Mouse (Mus musculus) limb, embryonic 13.5 days (tissue): ENCODE data around the gene Ltbp1. TPM values are rescaled to one million over a fixed set of nuclear protein-coding genes. Genes with fewer than 3 reads are reported as not detected.

Experiments used
- ATAC-seq: fragments of 200-750 bp; cut with Nextera tagmentation; 2 replicates; pipeline ENCODE4 v1.8.0; 2017; ENCODE audit warnings: low read depth, moderate number of reproducible peaks, moderate TSS enrichment; ENCODE audit not compliant: low FRiP score
- H3K27ac ChIP-seq: fragments of 300-500 bp; sonication (generic); 2 replicates; pipeline ENCODE4 v1.5.1; 2015; ENCODE audit warnings: inconsistent platforms, mild to moderate bottlenecking, moderate library complexity
- H3K27me3 ChIP-seq: fragments of 300-500 bp; sonication (generic); 2 replicates; pipeline ENCODE4 v1.6.1; 2015; ENCODE audit warnings: mild to moderate bottlenecking, inconsistent platforms
- H3K36me3 ChIP-seq: fragments of 300-500 bp; sonication (generic); 2 replicates; pipeline ENCODE4 v1.6.1; 2015; ENCODE audit warnings: inconsistent platforms, mild to moderate bottlenecking, moderate library complexity
- H3K4me1 ChIP-seq: fragments of 300-500 bp; sonication (generic); 2 replicates; pipeline ENCODE4 v1.6.1; 2015; ENCODE audit warnings: inconsistent platforms
- H3K4me2 ChIP-seq: fragments of 300-500 bp; sonication (generic); replicated peaks from 2 replicates; pipeline ENCODE4 v1.6.1; 2015; ENCODE audit warnings: inconsistent platforms, mild to moderate bottlenecking, moderate library complexity
- H3K4me3 ChIP-seq: fragments of 300-500 bp; sonication (generic); 2 replicates; pipeline ENCODE4 v1.5.1; 2015; ENCODE audit warnings: moderate library complexity, mild to moderate bottlenecking, inconsistent platforms
- H3K9ac ChIP-seq: fragments of 300-500 bp; sonication (generic); 2 replicates; pipeline ENCODE4 v1.6.1; 2015; ENCODE audit warnings: mild to moderate bottlenecking, inconsistent platforms
- H3K9me3 ChIP-seq: fragments of 300-500 bp; sonication (generic); 2 replicates; pipeline ENCODE4 v1.6.1; 2016; ENCODE audit warnings: inconsistent platforms
- WGBS: fragments of 180-500 bp; shearing (Covaris S2); methylation state at CpG from one replicate; pipeline ENCODE4 v1.1.7; 2015; 5-methylcytosine and 5-hydroxymethylcytosine counted together
- polyA plus RNA-seq: library from polyadenylated mRNA; unstranded; fragments of >200 nt; fragmentation: Nextera tagmentation; extraction: Ambion mirVana; gene quantifications from 2 replicates; pipeline ENCODE4 v1.2.1, GENCODE M21; 2015

The Ltbp1 gene
- polyA plus RNA-seq, 1 experiment from 2014 or later, result 61.3 TPM

DNA sequence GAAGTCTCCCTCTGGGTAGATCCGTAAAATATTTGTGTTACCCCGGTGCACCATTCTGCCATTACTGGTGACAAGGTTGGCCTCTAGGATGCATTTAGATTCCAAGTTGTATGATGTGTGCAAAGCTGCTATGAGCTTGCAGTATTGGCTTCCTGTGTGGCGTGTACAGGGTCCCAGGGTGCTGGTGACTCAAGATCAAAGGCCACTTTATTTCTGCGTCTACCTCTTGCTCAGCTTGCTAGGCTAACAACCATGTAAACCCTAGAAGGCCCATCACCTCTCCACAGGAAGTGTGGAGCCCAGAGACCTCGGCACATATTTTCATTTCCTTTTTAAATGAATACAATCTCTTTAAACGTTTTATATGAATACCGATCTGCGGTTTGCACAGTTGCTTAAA lies 96.6 kb downstream of the Ltbp1 start:
- Histone ChIP-seq H3K4me2 (peak overlapping the region; percentile 23; the same call in 1 of the 2 replicates), H3K9me3 (no peaks in the 10 kb centered on the region), H3K36me3 (no peaks in the 10 kb centered on the region), H3K27ac (0 out of 2 replicates have a peak overlapping the region, but pooled peaks have one; percentile 10), H3K9ac (no peak overlapping the region), H3K4me1 (peaks cover 58% of the 10 kb centered on the region), H3K4me3 (no peak overlapping the region), H3K27me3 (no peaks in the 10 kb centered on the region)
- ATAC-seq, result peak; percentile 84
- 27% methylated on average over 8 of the region's 8 CpGs for WGBS

DNA sequence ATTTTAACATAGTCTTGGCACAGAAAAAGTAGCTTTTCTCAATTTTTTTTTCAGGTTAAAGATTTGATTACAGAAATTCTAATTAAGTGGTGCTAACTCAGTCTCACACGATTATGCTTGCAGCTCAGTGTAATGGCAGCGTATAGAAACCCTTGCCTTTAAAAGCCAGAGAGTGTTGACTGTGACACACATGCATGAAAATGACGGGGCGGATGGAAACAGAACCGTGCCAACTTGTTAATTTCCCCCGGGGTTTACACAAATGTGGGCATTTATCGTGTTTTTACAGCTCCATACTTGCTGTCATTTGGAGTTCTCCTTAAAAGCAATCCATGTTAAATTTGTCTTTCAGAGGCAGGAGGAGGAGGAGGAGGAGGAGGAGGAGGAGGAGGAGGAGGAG lies 102.0 kb downstream of the Ltbp1 start:
- H3K4me2 ChIP-seq, result no peak overlapping the region
- no peak overlapping the region for H3K27ac ChIP-seq
- 37% methylated on average over 7 of the region's 7 CpGs for WGBS
- H3K27me3 ChIP-seq, result no peaks in the 10 kb centered on the region
- peaks cover 65% of the 10 kb centered on the region for H3K4me1 ChIP-seq
- no peak for ATAC-seq
- H3K36me3 ChIP-seq, result no peaks in the 10 kb centered on the region
- H3K9ac ChIP-seq, result no peak overlapping the region
- no peaks in the 10 kb centered on the region for H3K9me3 ChIP-seq
- no peak overlapping the region for H3K4me3 ChIP-seq

DNA sequence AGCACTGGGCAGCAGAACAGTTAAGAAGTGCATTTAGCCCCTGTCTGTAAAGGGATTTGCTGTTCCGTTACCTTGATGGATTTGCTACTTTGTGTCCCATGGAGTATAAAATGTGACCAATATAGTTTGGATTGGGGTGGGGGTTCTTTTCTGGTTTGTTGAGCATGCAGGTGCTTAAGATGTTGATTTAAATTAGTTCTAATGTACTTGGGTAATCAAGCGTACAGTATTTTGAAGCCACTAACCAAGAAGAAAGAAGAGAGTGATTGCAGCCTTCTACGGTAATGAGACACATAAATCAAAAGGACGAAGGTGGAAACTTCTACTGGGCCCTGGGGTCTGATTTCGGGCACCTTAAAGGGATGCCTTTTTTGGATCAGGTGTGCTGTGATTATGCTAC lies 102.5 kb downstream of the Ltbp1 start:
- WGBS, result 46% methylated on average over 5 of the region's 5 CpGs
- no peak overlapping the region for H3K27ac ChIP-seq
- H3K9me3 ChIP-seq, result no peaks in the 10 kb centered on the region
- no peaks in the 10 kb centered on the region for H3K36me3 ChIP-seq
- H3K4me1 ChIP-seq, result peaks cover 66% of the 10 kb centered on the region
- H3K9ac ChIP-seq, result no peak overlapping the region
- no peak overlapping the region for H3K4me2 ChIP-seq
- no peak for ATAC-seq
- no peaks in the 10 kb centered on the region for H3K27me3 ChIP-seq
- H3K4me3 ChIP-seq, result no peak overlapping the region

DNA sequence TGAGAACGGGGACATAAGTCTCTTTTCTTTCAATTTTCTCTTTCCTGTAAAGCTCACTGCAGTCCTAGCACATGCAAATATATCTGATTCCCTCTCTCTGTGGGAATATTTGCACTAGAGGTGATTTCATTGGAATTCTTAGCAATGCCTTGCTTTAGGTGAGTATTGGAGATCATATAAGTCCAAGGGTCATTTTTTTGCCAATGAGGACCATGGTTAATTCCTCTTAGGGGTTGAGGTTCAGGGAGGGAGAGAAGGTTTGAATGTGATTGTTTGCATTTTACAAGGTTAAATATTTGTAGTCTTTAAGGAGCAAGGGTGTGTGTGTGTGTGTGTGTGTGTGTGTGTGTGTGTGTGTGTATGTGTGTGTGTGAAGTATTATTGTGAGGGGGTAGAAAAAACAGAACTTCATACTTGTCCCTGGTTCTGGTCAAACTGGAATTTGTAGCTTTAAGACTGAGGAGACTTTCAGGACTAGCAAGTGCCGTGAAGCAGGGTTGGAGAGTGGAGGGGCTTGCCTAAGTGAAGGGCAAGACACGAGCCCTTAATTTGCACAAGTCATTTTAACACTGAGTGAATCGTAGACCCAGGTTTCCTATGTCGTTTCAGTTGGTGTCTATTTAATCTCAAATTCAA lies 103.8 kb downstream of the Ltbp1 start:
- no peak overlapping the region for H3K4me2 ChIP-seq
- no peaks in the 10 kb centered on the region for H3K9me3 ChIP-seq
- no peak for ATAC-seq
- peaks cover 63% of the 10 kb centered on the region for H3K4me1 ChIP-seq
- no peak overlapping the region for H3K9ac ChIP-seq
- H3K27ac ChIP-seq, result no peak overlapping the region
- no peaks in the 10 kb centered on the region for H3K36me3 ChIP-seq
- WGBS, result 71% methylated on average over 5 of the region's 5 CpGs
- H3K4me3 ChIP-seq, result no peak overlapping the region
- no peaks in the 10 kb centered on the region for H3K27me3 ChIP-seq

DNA sequence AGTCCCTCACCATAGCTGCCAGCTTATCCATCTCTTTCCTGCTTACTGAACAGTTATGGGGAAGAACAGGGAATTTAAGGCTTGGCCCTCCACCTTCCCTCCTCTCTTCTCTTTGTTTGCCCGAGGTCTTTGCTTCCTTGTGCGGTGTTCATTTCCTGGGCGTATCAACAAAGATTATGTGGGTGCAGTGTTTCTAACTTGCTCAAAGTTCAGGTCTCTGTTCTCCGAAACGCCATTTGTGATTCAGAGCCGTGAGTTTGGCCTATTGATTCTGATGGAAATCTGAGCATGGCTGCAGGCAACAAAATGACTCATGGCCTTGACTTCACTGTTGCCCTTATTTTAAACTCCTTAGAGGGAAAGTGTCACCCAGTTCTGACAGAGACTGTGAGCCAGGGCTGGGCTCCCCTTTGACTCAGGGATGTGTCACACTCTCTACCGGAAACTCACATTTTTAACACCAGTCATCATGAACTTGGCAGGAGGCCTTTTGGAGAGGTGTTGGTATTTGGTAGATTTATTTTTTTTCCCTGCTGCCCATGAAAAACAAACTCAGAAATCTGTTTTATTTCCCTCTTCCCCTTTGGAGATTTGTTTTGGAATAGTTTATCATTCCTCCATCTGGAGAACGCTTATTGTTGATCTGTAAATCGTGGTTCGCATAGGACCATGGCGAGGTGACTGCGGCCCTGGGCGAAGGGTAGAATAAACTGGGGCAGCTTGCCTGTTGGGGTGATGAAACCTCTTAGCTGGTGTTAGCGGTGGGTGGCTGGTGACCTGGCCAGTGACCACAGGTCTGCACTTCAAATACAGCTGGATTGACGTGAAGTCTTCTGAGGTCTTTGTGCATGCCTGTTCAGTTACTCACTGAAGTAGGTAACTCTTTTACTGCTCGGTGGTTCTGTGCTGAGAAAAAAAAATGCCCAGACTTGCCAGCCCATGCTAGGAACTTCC lies 105.2 kb downstream of the Ltbp1 start:
- Histone ChIP-seq H3K4me3 (no peak overlapping the region), H3K9me3 (no peaks in the 10 kb centered on the region), H3K4me2 (no peak overlapping the region), H3K27ac (0 out of 2 replicates have a peak overlapping the region, but pooled peaks have one; percentile 22), H3K9ac (no peak overlapping the region), H3K36me3 (no peaks in the 10 kb centered on the region), H3K4me1 (peaks cover 65% of the 10 kb centered on the region), H3K27me3 (no peaks in the 10 kb centered on the region)
- WGBS, result 80% methylated on average over 16 of the region's 16 CpGs
- ATAC-seq, result peak; percentile 34; the same call in 1 of the 2 replicates

DNA sequence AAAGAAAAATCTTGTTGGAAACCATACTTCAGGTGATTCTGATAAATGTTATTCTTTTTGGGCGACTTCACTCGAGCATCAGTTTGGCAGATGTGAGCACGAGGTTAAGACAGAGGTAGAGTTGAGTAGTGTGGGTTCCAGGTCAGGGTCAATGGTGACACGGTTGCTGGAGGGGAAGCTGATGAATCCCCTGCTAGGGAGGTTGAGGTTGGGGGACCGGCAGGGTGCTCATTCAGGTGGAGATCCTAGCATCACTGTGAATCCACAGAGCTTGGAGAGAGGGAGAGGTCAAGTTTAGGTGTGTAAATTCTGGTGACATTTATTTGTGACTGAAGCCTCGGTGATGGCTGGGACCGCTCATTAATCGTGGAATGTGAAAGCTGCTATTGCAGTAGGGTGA lies 110.2 kb downstream of the Ltbp1 start:
- WGBS, result 45% methylated on average over 8 of the region's 8 CpGs
- no peak overlapping the region for H3K27ac ChIP-seq
- peaks cover 44% of the 10 kb centered on the region for H3K4me1 ChIP-seq
- no peak for ATAC-seq
- H3K9me3 ChIP-seq, result no peaks in the 10 kb centered on the region
- H3K4me3 ChIP-seq, result no peak overlapping the region
- H3K36me3 ChIP-seq, result 0 out of 2 replicates have a peak, but pooled peaks cover 5% of the 10 kb centered on the region
- H3K4me2 ChIP-seq, result no peak overlapping the region
- no peak overlapping the region for H3K9ac ChIP-seq
- no peaks in the 10 kb centered on the region for H3K27me3 ChIP-seq

DNA sequence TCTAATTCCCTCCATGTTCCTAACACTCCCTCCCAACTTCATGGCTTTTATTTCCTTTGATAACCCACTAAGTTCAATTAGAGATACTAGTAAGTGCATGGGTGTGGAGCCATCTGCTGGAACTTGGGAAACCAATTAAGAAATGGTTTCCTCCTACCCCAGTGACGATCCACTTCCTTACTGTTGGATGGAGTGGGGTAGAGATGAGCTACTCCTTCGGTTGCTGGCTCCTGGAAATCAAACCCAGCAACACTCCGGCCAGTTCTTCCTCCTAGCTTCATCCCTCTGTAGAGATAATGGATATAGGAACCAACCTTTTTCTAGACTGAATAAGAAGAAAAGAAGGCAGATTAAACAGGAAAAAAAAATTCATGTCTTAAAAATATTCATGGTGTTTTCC lies 113.5 kb downstream of the Ltbp1 start:
- Histone ChIP-seq H3K4me3 (no peak overlapping the region), H3K9me3 (no peaks in the 10 kb centered on the region), H3K4me1 (peaks cover 40% of the 10 kb centered on the region), H3K27me3 (no peaks in the 10 kb centered on the region), H3K4me2 (no peak overlapping the region), H3K36me3 (0 out of 2 replicates have a peak, but pooled peaks cover 5% of the 10 kb centered on the region), H3K9ac (no peak overlapping the region), H3K27ac (no peak overlapping the region)
- 86% methylated on average over 3 of the region's 3 CpGs for WGBS
- ATAC-seq, result no peak

DNA sequence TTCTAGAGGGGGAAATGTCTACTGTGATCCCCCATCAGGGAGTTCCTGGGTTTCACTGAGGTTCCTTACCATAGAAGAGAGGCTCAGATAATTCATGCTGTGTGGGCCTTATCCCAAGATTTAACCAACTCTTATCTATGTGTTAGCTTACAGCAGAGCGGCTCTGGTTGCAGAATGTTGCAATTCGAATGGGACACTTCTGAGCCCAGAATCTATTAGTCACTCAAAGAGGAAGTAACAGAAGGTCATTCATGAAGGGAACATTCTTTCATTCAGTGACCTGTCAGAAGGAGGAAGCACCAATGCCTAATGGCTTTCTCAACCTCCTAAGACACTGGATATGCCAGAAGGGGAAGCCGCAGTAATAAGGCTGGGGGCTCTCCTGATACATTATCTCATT lies 114.1 kb downstream of the Ltbp1 start:
- H3K4me1 ChIP-seq, result peaks cover 45% of the 10 kb centered on the region
- H3K9ac ChIP-seq, result no peak overlapping the region
- no peak overlapping the region for H3K4me2 ChIP-seq
- ATAC-seq, result 0 out of 2 replicates have a peak, but pooled peaks have one; percentile 15
- H3K36me3 ChIP-seq, result 0 out of 2 replicates have a peak, but pooled peaks cover 5% of the 10 kb centered on the region
- H3K4me3 ChIP-seq, result no peak overlapping the region
- no peaks in the 10 kb centered on the region for H3K9me3 ChIP-seq
- no peaks in the 10 kb centered on the region for H3K27me3 ChIP-seq
- 78% methylated on average over 3 of the region's 3 CpGs for WGBS
- H3K27ac ChIP-seq, result no peak overlapping the region

DNA sequence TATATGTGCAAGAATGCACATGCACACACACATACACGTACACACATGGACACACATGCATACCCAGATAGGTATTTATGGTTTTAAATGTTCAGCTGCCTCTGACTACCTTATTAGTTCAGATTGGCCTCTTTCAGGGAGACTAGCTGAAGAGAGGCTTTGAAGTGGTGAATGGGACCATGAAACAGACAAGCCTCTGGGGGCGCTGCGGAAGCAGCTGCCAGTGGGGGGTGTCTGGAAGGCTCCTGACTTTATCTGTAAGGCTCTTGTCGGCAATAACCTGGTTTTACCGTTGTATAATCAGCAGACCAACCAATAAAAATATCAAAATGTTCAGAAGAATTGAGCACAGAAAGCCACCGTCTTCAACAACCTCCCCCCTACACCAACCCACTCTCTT lies 114.7 kb downstream of the Ltbp1 start:
- 0 out of 2 replicates have a peak, but pooled peaks have one; percentile 26 for ATAC-seq
- H3K27ac ChIP-seq, result no peak overlapping the region
- no peak overlapping the region for H3K4me2 ChIP-seq
- H3K4me3 ChIP-seq, result no peak overlapping the region
- H3K4me1 ChIP-seq, result peaks cover 43% of the 10 kb centered on the region
- no peaks in the 10 kb centered on the region for H3K9me3 ChIP-seq
- H3K27me3 ChIP-seq, result no peaks in the 10 kb centered on the region
- WGBS, result 35% methylated on average over 6 of the region's 6 CpGs
- 0 out of 2 replicates have a peak, but pooled peaks cover 5% of the 10 kb centered on the region for H3K36me3 ChIP-seq
- H3K9ac ChIP-seq, result no peak overlapping the region

DNA sequence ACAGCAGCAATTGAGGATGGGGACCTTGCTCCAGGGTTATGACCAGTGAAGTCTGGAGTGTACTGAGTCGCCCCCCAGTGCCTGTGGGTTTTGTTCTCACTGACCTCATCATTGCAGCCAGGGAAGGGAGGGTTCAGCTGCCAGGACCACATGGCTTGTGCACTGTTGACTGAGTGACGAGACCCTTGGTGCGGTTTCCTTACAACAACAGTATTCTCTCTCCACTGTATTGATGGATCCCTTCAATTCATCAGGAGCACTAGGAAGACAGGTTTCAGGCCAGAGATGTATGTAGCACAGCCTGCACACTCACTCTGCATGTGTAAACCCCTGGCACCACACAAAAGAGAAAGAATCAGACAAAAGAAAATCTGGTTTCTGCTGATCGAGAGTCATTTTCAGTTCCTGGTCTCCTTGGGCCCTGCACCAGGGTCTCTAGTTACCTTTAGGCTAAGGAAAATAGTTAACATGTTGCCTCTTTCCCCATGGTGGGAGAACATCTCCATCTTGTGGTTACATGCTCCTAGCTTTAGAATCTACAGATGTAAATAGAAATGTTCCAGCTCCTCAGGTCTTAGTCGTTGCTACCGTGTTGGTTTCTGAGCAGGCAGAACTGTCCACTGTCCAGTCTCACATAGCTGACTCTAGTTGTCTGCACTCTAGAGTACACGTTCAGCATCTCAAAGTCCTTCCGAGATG lies 117.4 kb downstream of the Ltbp1 start:
- 73% methylated on average over 8 of the region's 8 CpGs for WGBS
- peak; percentile 26; the same call in 1 of the 2 replicates for ATAC-seq
- no peak overlapping the region for H3K4me3 ChIP-seq

DNA sequence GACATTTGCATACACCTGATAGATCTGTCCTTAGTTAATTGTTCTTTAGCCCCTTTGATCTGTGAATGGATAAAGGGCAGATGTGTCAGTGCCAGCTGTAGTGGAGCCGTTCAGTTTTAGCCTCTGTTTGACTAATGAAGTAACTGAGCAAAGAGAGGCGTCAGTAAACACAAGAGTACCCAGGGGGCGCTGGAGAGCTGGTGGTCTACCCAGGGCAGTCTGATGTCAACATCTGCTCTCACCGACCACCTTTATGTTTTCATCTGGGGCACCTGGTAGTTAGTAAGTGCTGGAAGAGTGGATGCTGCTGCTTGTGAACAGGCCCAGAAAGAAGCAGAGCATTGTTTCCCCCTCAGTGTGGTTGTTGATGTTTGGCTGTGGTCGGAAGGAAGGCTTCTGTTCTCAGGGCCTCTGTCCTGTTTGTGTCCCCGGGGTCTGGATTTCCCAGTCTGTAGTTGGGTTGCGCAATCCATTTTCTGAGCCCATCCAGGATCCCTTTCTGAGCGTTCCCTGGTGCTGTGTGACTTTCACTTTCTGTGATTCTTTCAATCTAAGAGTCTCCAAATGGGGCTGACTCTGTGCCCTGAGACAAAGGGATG lies 123.1 kb downstream of the Ltbp1 start:
- Histone ChIP-seq H3K4me3 (no peak overlapping the region), H3K4me2 (no peak overlapping the region), H3K9me3 (no peaks in the 10 kb centered on the region), H3K4me1 (peaks cover 38% of the 10 kb centered on the region), H3K9ac (no peak overlapping the region), H3K27ac (no peak overlapping the region), H3K36me3 (no peaks in the 10 kb centered on the region), H3K27me3 (no peaks in the 10 kb centered on the region)
- 55% methylated on average over 8 of the region's 8 CpGs for WGBS
- ATAC-seq, result no peak

More for the DNA sequence above, 117.4 kb downstream of the Ltbp1 start:
- Histone ChIP-seq H3K27ac (no peak overlapping the region), H3K4me1 (peaks cover 42% of the 10 kb centered on the region), H3K9me3 (no peaks in the 10 kb centered on the region), H3K36me3 (0 out of 2 replicates have a peak, but pooled peaks cover 3% of the 10 kb centered on the region), H3K9ac (no peak overlapping the region), H3K27me3 (no peaks in the 10 kb centered on the region), H3K4me2 (no peak overlapping the region)
